Mouse (Mus musculus): ENCODE results near the gene Eftud2.

The Eftud2 gene

DNA sequence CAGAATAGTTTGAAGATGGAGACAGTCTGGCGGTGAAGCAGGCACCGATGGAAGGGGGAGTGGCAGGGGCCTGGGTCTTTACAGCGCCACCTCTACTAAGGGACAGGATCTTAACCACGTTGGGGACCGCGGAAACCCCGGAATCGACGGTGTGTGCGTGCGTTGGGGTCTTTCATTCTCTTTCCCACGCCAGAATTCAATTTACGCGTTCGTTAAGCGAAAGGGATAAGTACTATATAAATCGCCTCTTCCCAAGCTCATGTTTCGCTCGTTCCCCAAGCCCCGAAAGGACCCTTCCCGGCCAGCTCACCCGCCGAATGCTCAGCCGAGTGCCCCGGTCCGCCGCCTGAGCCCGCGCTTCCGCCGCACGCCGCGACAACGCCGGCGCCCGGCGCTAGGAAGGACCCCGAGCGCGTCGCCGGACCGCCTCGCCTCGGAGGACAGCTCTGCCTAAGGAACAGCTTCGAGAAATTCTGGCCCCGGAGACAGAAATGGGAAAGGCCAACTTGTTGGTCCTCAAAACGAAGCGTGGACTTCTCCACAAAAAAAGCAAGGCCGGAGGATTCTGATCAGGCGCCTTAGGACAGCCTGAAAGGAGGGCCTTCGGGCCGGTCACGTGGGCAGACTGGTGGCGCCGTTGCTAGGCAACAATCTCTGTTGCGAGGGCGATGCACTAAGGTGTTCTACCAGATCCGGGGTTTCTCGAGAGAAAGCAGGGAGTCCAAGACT lies at the start of gene Eftud2, which contains the start of gene Ccdc103:
Gene Eftud2, minus strand, starts transcription at position 401 of the 729 bp plus-strand sequence.
Gene Ccdc103, plus strand, starts transcription at position 620 of the 729 bp plus-strand sequence.
- peak; percentile 90 for DNase-seq

GRCm38 (mm10) chr11:102925351-102925717 lies 44.5 kb upstream of the Eftud2 start:
- DNase-seq = no peak

DNA sequence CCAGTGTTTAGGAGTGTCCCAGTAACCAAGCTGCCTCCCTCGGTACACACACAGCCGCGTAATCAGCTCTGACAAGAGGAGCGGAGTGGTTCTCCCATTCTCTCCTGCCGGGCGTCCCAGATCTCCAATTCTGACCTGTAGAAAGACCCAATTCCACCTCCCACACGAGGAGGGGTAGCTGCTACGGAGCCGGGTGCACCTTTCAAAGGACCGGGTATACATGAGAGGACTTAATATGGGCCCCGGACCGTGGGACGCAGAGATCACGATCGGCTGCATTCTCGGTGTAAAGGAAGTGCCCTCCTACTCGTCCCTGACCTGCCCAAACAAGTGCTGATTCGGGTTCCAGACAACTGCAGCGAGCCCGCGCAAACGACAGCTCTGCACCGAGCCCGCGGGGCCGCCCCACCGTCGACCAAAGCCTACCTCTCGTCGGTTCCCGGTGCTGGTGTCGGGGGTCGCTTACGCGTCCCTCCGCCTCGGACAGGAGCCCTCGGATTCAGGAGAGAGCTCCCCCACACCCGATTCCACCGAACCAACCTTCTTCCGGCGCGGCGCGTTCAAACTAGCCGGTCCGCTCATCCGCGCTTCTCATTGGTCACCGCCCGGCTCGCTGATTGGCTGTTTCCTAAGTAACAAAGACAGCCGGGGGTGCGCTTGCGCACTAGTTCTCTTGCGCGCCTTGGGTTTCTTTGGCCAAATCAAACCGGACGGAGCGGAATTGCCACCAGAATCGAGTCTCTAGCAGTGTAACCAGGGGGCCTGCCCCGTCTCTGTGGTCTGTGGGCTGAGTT lies 44.0 kb upstream of the Eftud2 start, which contains the start of gene Kif18b:
Gene Kif18b, minus strand, starts transcription at position 568 of the 794 bp plus-strand sequence.
- DNase-seq = peak; percentile 89

- no peak for DNase-seq
Observed at GRCm38 (mm10) chr11:102921491-102921890, 40.7 kb upstream of the Eftud2 start.

DNA sequence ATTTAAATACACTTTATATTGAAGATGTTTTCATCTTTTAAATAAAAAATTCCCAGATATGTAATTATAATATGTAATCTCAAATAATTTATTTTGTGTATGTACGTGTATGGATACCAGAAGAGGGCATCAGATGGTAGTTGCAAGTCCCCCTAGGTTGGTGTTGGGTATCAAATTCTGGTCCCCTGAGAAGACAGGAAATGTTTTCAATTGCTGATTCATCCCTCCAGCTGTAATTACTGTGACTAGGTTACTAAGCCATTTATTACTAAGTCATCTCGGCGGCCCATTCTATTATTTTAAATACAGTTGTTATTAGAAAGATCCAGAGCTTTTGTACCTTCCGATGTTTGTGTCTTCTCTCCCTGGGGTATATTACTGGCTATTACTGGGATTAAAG lies 37.3 kb upstream of the Eftud2 start:
- no peak for DNase-seq

DNA sequence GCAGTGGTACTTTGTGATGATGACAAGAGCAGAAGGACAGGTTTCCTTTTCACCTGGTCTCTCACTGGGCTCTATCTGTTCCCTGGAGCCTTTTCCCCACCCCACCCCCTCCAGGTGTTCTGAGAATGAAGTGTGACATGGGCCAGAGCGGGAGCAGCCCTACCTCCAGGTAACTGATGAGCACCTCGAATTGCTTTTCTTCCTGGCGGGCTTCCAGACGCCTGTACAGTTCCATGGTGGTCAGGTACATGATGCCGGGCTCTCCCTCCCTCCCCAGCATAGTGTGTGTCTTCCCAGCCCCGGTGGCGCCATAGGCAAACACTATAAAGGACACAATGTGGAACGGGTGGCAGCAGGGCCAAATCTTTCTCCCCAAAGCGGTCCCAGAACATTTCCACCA lies 34.6 kb upstream of the Eftud2 start:
- no peak for DNase-seq

DNA sequence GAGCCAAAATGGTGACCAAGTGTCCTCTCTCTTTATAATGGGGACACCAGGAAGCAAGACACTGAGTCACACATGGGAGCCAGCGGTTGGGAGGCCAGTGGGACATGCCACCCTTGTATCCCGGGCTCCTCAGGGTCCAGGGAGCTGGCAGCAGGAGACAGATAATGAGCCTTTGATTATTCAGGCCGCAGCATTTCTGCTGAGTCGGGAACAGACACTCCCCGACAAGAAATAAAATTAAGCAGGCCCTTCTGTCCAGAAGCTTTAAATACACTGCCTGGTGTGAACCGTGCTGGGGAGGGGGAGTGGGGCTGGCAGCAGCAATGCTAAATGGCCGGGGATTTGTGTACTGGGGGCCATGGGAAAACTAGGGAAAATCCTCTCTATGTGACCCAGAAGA lies 30.6 kb upstream of the Eftud2 start:
- no peak for DNase-seq

- no peak for DNase-seq
Observed at GRCm38 (mm10) chr11:102903654-102904053, 22.9 kb upstream of the Eftud2 start.

DNA sequence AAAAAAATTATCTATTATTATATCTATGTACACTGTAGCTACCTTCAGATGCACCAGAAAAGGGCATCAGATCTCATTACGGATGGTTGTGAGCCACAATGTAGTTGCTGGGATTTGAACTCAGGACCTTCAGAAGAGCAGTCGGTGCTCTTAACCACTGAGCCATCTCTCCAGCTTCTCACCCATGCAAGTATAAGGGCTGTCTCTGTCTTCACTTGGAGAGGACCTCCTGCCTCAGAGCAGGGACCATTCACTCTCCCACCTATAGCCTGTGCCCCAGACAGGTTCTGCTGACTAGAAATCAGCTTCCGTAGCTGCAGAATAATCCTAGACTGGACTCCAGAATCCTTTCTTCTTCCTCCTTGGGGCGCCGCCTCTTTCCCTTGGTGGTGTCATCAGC lies 21.3 kb upstream of the Eftud2 start:
- no peak for DNase-seq

DNA sequence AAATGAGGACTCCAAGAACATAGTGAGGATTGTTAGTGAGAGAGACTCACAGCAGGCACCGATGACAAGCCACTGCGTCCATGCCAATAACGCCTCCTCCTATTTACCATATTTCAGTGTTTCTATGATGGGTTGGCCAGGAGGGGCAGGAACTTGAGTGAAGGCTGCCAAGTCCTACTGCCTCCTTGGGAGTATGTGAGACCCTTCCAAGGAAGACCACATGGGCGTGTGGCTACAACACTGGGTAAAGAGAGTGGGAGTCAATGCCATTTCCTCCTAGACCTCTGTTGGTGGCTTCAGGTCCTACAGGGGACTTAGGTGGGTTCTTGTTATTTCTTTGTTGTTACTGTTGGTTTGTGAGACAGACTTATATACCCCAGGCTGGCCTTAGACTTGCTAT lies 20.4 kb upstream of the Eftud2 start:
- DNase-seq = no peak

DNA sequence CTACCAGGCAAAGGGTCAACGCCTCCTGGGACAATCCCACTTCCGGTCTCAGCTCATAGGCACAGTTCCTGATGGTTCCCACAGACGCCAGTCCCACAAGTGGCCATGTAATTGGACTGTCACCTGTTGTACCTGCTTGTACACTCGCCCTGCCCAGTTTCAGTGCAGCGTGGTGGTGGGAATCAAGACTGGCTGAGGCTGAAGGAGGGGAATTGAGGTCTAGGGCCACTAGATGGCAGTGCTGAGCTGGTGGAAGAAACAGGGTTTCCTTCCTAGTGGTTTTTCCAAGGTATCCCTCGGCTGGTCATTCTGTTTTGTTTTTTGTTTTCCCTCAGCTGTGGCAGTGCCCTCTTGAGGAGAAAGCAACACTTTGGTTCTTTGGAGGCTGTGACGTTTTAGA lies 20.0 kb upstream of the Eftud2 start, which contains the start of gene Gfap:
Gene Gfap, minus strand, starts transcription at position 150 of the 400 bp plus-strand sequence.
- peak; percentile 77 for DNase-seq

DNA sequence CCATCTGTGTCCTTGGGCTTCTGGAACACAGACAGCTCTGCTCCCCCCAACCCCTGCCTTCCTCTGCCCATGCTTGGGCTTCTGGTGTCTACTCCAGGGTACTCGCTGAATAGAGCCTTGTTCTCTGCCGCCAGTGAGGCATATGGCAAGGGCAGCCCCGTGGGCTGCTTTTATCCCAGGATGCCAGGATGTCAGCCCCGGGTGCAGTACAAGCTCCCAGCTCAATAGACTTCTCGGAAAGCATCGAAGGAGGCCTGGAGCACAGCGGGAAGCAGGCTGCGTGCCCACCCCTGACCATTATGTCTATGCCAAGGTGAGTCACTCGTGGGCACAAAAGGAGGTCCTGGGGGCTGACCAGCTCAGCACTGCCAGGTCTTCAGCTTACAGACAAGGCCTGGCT lies 17.6 kb upstream of the Eftud2 start:
- DNase-seq = peak; percentile 72

DNA sequence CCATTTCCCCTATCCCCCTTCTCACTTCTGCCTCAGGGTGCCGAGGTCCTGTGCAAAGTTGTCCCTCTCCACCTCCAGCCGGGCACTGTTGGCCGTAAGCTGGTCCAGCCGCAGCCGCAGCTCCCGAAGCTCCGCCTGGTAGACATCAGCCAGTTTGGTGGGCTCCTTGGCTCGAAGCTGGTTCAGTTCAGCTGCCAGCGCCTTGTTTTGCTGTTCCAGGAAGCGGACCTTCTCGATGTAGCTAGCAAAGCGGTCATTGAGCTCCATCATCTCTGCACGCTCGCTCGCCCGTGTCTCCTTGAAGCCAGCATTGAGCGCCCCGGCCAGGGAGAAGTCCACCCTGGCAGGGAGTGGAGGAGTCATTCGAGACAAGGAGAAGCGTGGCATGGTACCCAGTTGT lies 15.9 kb upstream of the Eftud2 start:
- DNase-seq = no peak

- DNase-seq = no peak
Observed at GRCm38 (mm10) chr11:102895779-102896178, 15.0 kb upstream of the Eftud2 start.

- DNase-seq = no peak
Observed at GRCm38 (mm10) chr11:102894716-102895115, 13.9 kb upstream of the Eftud2 start.

GRCm38 (mm10) chr11:102893015-102893651 lies 12.3 kb upstream of the Eftud2 start:
- DNase-seq = peak; percentile 63

DNA sequence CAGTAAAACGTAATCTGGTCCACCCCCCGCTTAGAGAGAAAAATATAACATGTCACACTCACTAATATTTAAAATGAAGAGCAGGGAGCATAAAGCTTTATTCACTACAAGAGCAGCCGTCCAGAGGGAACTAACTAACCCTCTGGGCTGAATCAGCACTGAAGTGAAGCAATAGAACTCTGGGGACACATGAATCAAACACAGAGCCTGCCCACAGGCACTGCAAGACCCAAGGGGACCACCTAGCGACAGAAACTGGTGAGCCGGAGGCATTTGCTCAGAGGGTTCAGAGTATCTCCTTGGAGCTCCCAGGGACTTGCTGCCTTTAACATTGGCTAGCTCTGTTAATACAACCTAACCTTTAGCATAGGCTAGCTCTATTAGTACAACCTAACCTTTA lies 9.3 kb upstream of the Eftud2 start:
- DNase-seq = no peak

DNA sequence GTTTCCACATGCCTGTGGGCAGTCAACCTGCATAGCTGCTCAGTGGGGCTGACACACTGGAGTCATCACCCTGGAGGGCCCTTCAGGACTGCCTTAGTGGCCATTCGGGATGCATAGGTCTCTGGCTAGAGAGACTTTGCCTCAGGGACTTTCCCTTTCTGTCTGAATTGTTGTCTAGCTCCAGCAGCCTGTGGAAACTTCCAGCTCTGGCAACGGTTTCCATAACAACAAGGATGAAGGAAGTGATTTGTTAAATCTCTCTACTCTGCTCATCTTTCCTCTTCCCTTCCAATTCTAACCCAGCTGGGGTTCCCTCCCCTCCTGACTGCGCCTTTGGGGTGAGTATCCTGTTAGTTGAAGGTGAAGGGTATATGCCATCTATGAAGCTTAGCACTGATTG lies 7.3 kb upstream of the Eftud2 start:
- no peak for DNase-seq

DNA sequence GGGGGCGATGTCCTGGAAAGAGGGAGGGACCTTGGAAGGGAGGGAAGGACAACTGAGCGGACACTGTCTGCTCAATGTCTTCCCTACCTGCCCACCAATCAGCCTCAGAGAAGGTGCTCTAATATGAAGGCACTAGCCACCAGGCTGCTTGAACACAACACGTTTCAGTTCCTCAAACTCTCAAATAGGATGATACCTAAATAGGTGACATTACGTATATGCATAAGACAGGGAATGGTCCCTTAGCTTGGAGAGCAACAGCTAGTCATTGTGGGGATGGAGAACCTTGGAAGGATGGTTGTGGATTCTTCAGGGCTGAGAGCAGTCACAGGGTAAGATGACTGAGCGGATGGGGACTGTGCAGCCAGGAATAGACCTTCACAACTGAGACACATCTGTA lies 6.6 kb upstream of the Eftud2 start:
- no peak for DNase-seq

DNA sequence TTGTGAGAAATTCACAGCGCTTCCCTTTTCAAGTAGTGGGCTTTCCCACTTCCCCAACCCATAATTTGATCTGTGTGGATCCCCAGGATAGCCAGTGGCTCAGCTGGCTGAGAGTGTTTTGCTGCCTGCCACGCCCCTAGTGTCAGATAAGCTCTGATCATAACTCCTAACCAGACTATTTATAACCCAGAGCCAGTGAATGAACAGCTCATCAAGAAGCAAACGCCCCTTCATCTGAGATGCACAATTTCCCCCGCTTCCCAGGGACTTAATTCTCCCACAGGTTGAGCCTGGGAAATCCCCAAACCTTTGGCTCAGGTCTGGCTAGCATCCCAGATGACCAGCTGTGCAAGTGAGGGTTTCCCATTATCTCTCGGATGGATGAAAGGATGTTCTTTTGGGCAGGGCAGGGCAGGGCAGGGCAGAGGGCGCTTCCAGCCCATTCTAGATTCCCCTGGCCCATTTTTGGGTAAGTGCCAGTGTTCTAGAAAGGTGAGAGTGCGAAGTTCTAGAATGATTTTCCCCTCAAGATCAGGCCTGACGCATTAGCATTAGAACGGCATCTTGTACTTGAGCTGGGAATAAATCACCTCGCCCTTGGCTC lies 3.9 kb upstream of the Eftud2 start, which contains the start of gene Fam187a:
Gene Fam187a, plus strand, starts transcription at position 554 of the 604 bp plus-strand sequence.
- no peak for DNase-seq

DNA sequence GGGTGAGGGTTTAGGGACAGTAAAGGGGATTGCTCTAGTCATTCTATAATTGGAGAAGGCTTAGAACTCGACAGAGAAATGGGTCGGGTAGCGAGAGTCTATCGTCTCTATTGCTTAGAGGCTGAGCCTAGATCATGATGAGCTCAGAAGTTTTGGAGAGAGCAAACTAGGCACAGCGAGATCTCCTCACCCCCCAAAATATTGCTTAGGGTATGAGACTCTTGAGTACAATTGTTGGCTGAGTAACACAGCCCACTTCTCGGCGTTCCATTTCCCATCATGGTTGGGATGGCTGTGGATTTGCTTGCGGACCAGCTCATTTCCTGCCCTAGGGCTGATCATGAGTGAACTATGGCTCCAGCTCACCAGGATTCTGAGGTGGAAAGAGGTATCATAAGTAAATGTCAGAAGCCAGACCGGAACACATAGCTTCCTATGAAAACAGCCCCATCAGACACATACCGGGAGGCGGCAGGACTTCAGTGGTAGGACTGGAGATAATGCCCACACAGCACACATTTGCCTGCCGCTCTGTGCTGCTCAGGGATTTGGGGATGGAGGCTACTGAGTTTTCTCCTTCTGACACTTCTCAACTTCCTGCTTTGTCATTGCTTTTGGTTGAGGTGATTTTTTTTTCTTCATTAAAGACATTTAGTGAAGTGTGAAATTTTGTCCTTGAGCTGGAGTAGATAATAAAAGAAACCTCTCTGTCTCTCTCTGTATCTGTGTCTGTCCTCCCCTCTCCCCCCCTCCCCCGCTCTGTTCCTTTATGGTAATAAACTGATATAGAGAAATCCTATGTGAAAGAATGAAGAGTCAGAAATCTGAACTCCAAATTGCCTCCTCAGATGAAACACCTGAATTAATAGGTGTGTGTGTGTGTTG lies 771 bp upstream of the Eftud2 start:
- no peak for DNase-seq

GRCm38 (mm10) chr11:102879558-102879957 lies 1.2 kb downstream of the Eftud2 start:
- no peak for DNase-seq
